Mouse (Mus musculus) mammary gland, adult 2 months (tissue): ENCODE results near the gene Tmem63c. TPM values are rescaled to one million over a fixed set of nuclear protein-coding genes. Genes with fewer than 3 reads are reported as not detected.

Experiments used
- polyA plus RNA-seq: library from polyadenylated mRNA; depleted of rRNA; stranded (reverse); fragments of >200 nt; gene quantifications from 2 replicates; pipeline ENCODE4 v1.2.3, GENCODE M21; 2012; ENCODE audit warnings: low replicate concordance; rRNA removed

Gene Tmem63c
- polyA plus RNA-seq: 0.04 and 0.14 TPM in 2 replicates

GRCm38 (mm10) chr12:87021040-87021439, at the start of gene Tmem63c:
Gene Tmem63c, plus strand, starts transcription at chr12:87021340.

GRCm38 (mm10) chr12:86989890-86990754, 31.0 kb upstream of the Tmem63c start, which contains the start of gene Zdhhc22:
Gene Zdhhc22, minus strand, starts transcription at chr12:86990430.

GRCm38 (mm10) chr12:87102165-87102631, 81.1 kb downstream of the Tmem63c start, which contains the start of gene Ngb:
Gene Ngb, minus strand, starts transcription at chr12:87102539.

Other genes starting within 250 kb of the Tmem63c start
- gene Irf2bpl, start 136.5 kb upstream of the Tmem63c start, polyA plus RNA-seq: 30.2 and 94.8 TPM in 2 replicates
- 30.2 and 36.1 TPM in 2 replicates for gene Cipc, start 74.3 kb upstream of the Tmem63c start, polyA plus RNA-seq
- not detected in 2 replicates for gene Zdhhc22, start 30.9 kb upstream of the Tmem63c start, polyA plus RNA-seq
- gene Ngb, start 81.2 kb downstream of the Tmem63c start, polyA plus RNA-seq: 0.45 and 0.52 TPM in 2 replicates
- gene Gstz1, start 125.8 kb downstream of the Tmem63c start, polyA plus RNA-seq: 350 and 667 TPM in 2 replicates
- gene Pomt2, start 126.6 kb downstream of the Tmem63c start, polyA plus RNA-seq: 11.8 and 20.6 TPM in 2 replicates
- gene Samd15, start 178.4 kb downstream of the Tmem63c start, polyA plus RNA-seq: not detected in 2 replicates
- 5.1 and 8.2 TPM in 2 replicates for gene Tmed8, start 179.1 kb downstream of the Tmem63c start, polyA plus RNA-seq
- 0.73 and 1.2 TPM in 2 replicates for gene Noxred1, start 217.4 kb downstream of the Tmem63c start, polyA plus RNA-seq
- 21.4 and 56.2 TPM in 2 replicates for gene Vipas39, start 244.9 kb downstream of the Tmem63c start, polyA plus RNA-seq
- gene Ahsa1, start 245.1 kb downstream of the Tmem63c start, polyA plus RNA-seq: 34.0 and 47.0 TPM in 2 replicates